ENCODE assay signal across 13 mouse cellular contexts in genomic region chr5:110471981-110472476, GRCm38 (mm10). TPM values are rescaled to one million over a fixed set of nuclear protein-coding genes. Genes with fewer than 3 reads are reported as not detected.
A peak's percentile ranks its signal among the peaks of the same experiment; 100 is the strongest.
DNase-seq lines count a peak whose midpoint lies in the region; ATAC-seq and TF ChIP-seq lines count a peak whose summit lies in the region.
"Had no signal": no experiment of that assay in that cellular context is flagged by ENCODE, and none has a peak within 500 bp of the region (broad histone marks: within the 10 kb centered on the region; RNA-seq: fewer than 3 reads in every experiment).

No protein-coding gene starts in this region.

- DNase-seq in hindbrain, postnatal 0 days (ENCODE audit: low spot score): peak; percentile 46
- DNase-seq in ES-E14 (ENCODE audit: low read depth, low spot score): no peak
- peak; percentile 77 for DNase-seq in kidney, adult 11 months
- peak; percentile 74 to 82 for DNase-seq in kidney, postnatal 36 days
- DNase-seq in adrenal gland, postnatal 14 days: no peak
- DNase-seq: lung, adult 2 months; right cerebral cortex, postnatal 25 days; thymus, postnatal 4 days had no signal

- no peaks in the 10 kb centered on the region for H3K36me3 ChIP-seq in hindbrain, postnatal 0 days (ENCODE audit: insufficient read depth, low read length)
- H3K36me3 ChIP-seq in hindbrain, embryonic 12.5 days: no peaks in the 10 kb centered on the region
- peaks cover 5% of the 10 kb centered on the region; the same call in 1 of the 2 replicates for H3K36me3 ChIP-seq in ES-E14 (ENCODE audit: control insufficient read depth, insufficient read depth, low read length, poor library complexity, severe bottlenecking)
- H3K36me3 ChIP-seq: heart, embryonic 15.5 days; limb, embryonic 13.5 days had no signal

- H3K9ac ChIP-seq in hindbrain, postnatal 0 days (replicated peaks; ENCODE audit: low read length): no peak overlapping the region
- no peak overlapping the region for H3K9ac ChIP-seq in hindbrain, embryonic 12.5 days
- H3K9ac ChIP-seq in ES-E14 (ENCODE audit: insufficient read depth, low read depth, low read length, poor library complexity, severe bottlenecking): peak overlapping the region; percentile 10; the same call in 1 of the 2 replicates
- H3K9ac ChIP-seq: heart, embryonic 15.5 days; limb, embryonic 13.5 days had no signal

- peaks cover 16% of the 10 kb centered on the region for H3K4me1 ChIP-seq in hindbrain, postnatal 0 days (ENCODE audit: insufficient read depth, low read length)
- H3K4me1 ChIP-seq in hindbrain, embryonic 12.5 days: peaks cover 16% of the 10 kb centered on the region
- H3K4me1 ChIP-seq in ES-E14 (ENCODE audit: control insufficient read depth in 2 of 2, insufficient read depth in 2 of 2, low read length in 2 of 2, poor library complexity in 1 of 2): peaks cover 16 to 36% of the 10 kb centered on the region in 2 experiments
- H3K4me1 ChIP-seq: heart, embryonic 15.5 days had no signal

- in situ Hi-C loops in ES-E14 (cut with MboI; ENCODE audit: low sequenced_read_pairs in 2 of 2, unreplicated experiment in 2 of 2): no loop called here

- WGBS in hindbrain, postnatal 0 days: 22% methylated on average over 5 of the region's 5 CpGs
- 39% methylated on average over 5 of the region's 5 CpGs for WGBS in hindbrain, embryonic 12.5 days

- H3K9me3 ChIP-seq in hindbrain, postnatal 0 days (ENCODE audit: low read length): no peaks in the 10 kb centered on the region
- no peaks in the 10 kb centered on the region for H3K9me3 ChIP-seq in hindbrain, embryonic 12.5 days (replicated peaks)
- H3K9me3 ChIP-seq in ES-E14 (ENCODE audit: control insufficient read depth, insufficient read depth, low read depth, low read length): no peaks in the 10 kb centered on the region
- H3K9me3 ChIP-seq: heart, embryonic 15.5 days; limb, embryonic 13.5 days had no signal

- H3K4me3 ChIP-seq in hindbrain, postnatal 0 days (ENCODE audit: low read length): no peak overlapping the region
- no peak overlapping the region for H3K4me3 ChIP-seq in hindbrain, embryonic 12.5 days
- H3K4me3 ChIP-seq in ES-E14 (ENCODE audit: insufficient read depth in 1 of 2, low read depth in 1 of 2, low read length in 2 of 2, poor library complexity in 1 of 2, severe bottlenecking in 1 of 2): peak overlapping the region; percentile 2 to 28
- H3K4me3 ChIP-seq: erythroblast, embryonic 14.5 days; heart, embryonic 15.5 days; limb, embryonic 13.5 days had no signal

- H3K27ac ChIP-seq in hindbrain, postnatal 0 days: no peak overlapping the region
- H3K27ac ChIP-seq in hindbrain, embryonic 12.5 days: no peak overlapping the region
- peak overlapping the region; percentile 65 for H3K27ac ChIP-seq in ES-E14 (ENCODE audit: insufficient read depth, low read depth, low read length, poor library complexity, severe bottlenecking)
- H3K27ac ChIP-seq: heart, embryonic 15.5 days; limb, embryonic 13.5 days had no signal

- ATAC-seq in hindbrain, postnatal 0 days: peak; percentile 57; the same call in 1 of the 2 replicates
- ATAC-seq in hindbrain, embryonic 12.5 days (ENCODE audit: low FRiP score): no peak
- ATAC-seq in inflammation-experienced regulatory T-cells, adult 6 months: no peak

- no peaks in the 10 kb centered on the region for H3K27me3 ChIP-seq in hindbrain, postnatal 0 days (ENCODE audit: insufficient read depth, low read length)
- H3K27me3 ChIP-seq in hindbrain, embryonic 12.5 days: peaks cover 4% of the 10 kb centered on the region; the same call in 1 of the 2 replicates

- TF ChIP-seq CTCF in hindbrain, postnatal 0 days (IDR thresholded peaks at IDR 0.05; ENCODE audit: low read depth): no peak

- H3K4me2 ChIP-seq in hindbrain, postnatal 0 days (ENCODE audit: low read depth, low read length): no peak overlapping the region
- H3K4me2 ChIP-seq in hindbrain, embryonic 12.5 days (replicated peaks): no peak overlapping the region
- H3K4me2 ChIP-seq: heart, embryonic 15.5 days; limb, embryonic 13.5 days had no signal

TF ChIP-seq in ES-E14, 5 proteins besides CTCF, POLR2A, EP300 and RAD21:
- no peak for TF ChIP-seq ZC3H11A (IDR thresholded peaks at IDR 0.05; ENCODE audit: borderline replicate concordance, low read depth, low read length)
- no peak for TF ChIP-seq MAFK (IDR thresholded peaks at IDR 0.05; ENCODE audit: insufficient read depth, low read depth, low read length)
- TF ChIP-seq ZNF384 (IDR thresholded peaks at IDR 0.05; ENCODE audit: low read depth, low read length): no peak
- TF ChIP-seq CHD2 (IDR thresholded peaks at IDR 0.05; ENCODE audit: low read depth, low read length): no peak
- TF ChIP-seq HCFC1 (IDR thresholded peaks at IDR 0.05; ENCODE audit: borderline replicate concordance, insufficient read depth, low read length): no peak

RNA-seq across cellular contexts. Expression of gene Fbrsl1, which starts 23.7 kb away (rescaled TPM):
- 38.0 and 41.1 TPM in 2 replicates for total RNA-seq in hindbrain, postnatal 0 days (2014; rRNA removed)
- polyA plus RNA-seq in hindbrain, postnatal 0 days (2015; fragmentation: Nextera tagmentation; extraction: Ambion mirVana): 15.4 and 18.8 TPM in 2 replicates
- polyA plus RNA-seq in hindbrain, embryonic 12.5 days (2016; fragmentation: Nextera tagmentation; extraction: Ambion mirVana): 34.4 and 35.5 TPM in 2 replicates
- 44.4 and 51.7 TPM in 2 replicates for total RNA-seq in ES-E14 (2012; rRNA removed)
- polyA plus RNA-seq in inflammation-experienced regulatory T-cells, adult 6 months (2017; shearing (Covaris generic)): 1 to 10 TPM; 4.2 to 9.1 (median 6.6) TPM
- total RNA-seq in adrenal gland, postnatal 14 days (2021): 74.4 and 78.0 TPM in 2 replicates

Comparison
In these comparisons a context has a peak if more than half of its experiments do, and no peak if none do; other contexts are left out.
1. DNase-seq: peak in hindbrain, postnatal 0 days (single experiment), kidney, adult 11 months (single experiment) and kidney, postnatal 36 days (2 of 2); none in ES-E14 (single experiment) and adrenal gland, postnatal 14 days (single experiment).
2. H3K4me3 ChIP-seq: peak in ES-E14 (2 of 2); none in hindbrain, postnatal 0 days (single experiment) and hindbrain, embryonic 12.5 days (single experiment).